ENCODE assay signal across 8 mouse cellular contexts in the genomic region with DNA sequence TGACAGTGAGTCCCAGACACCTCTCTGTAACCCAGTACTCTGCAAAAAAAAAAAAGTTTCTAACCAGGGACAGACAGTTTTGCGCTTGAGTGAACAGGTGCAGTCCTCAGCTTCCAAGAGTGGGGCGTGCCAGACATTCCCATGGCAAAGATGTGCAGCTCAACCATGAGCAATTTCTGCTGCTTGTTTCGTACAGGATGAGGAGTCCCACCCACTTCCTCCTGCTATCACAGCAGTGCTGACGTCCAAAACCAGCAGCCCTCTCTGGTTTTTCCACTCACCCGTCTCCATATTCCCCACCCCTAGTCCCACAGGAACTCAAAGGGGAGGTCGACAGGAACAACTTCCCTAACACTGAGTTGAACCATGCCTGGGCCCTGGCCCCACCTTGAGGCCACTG. TPM values are rescaled to one million over a fixed set of nuclear protein-coding genes. Genes with fewer than 3 reads are reported as not detected.
DNase-seq lines count a peak whose midpoint lies in the region.

No protein-coding gene starts in this region.

- DNase-seq in gastrocnemius, postnatal 25 days, result peak; percentile 46
- DNase-seq in gastrocnemius, adult 8-10 months (ENCODE audit: low spot score in 2 of 2), result no peak
- DNase-seq in B cell, adult 2 months, result peak; percentile 24 to 38
- DNase-seq in heart, adult 11 months, result peak; percentile 99
- peak; percentile 70 for DNase-seq in kidney, postnatal 14 days
- peak; percentile 66 for DNase-seq in splenic B cell, adult 2 months (ENCODE audit: low read depth, low spot score)
- no peak for DNase-seq in cerebellum, adult 8-10 months
- no peak for DNase-seq in embryo, embryonic 10.5 days (ENCODE audit: low spot score)

- no peaks in the 10 kb centered on the region for H3K36me3 ChIP-seq in splenic B cell, adult 2 months (ENCODE audit: control insufficient read depth, insufficient read depth, low read length, poor library complexity, severe bottlenecking)

- H3K27me3 ChIP-seq in splenic B cell, adult 2 months (ENCODE audit: control insufficient read depth, insufficient read depth, low read length, poor library complexity, severe bottlenecking), result no peaks in the 10 kb centered on the region

RNA-seq across cellular contexts. Expression of a gene that starts 7.5 kb away (rescaled TPM):
- total RNA-seq in gastrocnemius, postnatal 25 days (2021), result under 1 TPM; 0.10 to 0.19 TPM
- under 1 TPM in 1 of 4 experiments, not detected in 3; 0.22 TPM for total RNA-seq in gastrocnemius, adult 8-10 months (2022)

RNA-seq across cellular contexts. Expression of a gene that starts 9.1 kb away (rescaled TPM):
- 10 to 100 TPM; 33.1 to 40.2 TPM for total RNA-seq in gastrocnemius, postnatal 25 days (2021)
- total RNA-seq in gastrocnemius, adult 8-10 months (2022), result 10 to 100 TPM; 34.7 to 40.0 (median 38.8) TPM

RNA-seq across cellular contexts. Expression of a gene that starts 19.8 kb away (rescaled TPM):
- 1 to 10 TPM; 5.6 to 7.7 TPM for total RNA-seq in gastrocnemius, postnatal 25 days (2021)
- 1 to 10 TPM; 3.2 to 5.8 (median 4.0) TPM for total RNA-seq in gastrocnemius, adult 8-10 months (2022)

RNA-seq across cellular contexts. Expression of a gene that starts 28.8 kb away (rescaled TPM):
- total RNA-seq in gastrocnemius, postnatal 25 days (2021), result under 1 TPM in 1 of 2 experiments, not detected in 1; 0.19 TPM
- under 1 TPM in 1 of 4 experiments, not detected in 3; 0.34 TPM for total RNA-seq in gastrocnemius, adult 8-10 months (2022)

RNA-seq across cellular contexts. Expression of a gene that starts 33.0 kb away (rescaled TPM):
- total RNA-seq in gastrocnemius, postnatal 25 days (2021), result 1 to 10 TPM; 2.1 to 3.7 TPM
- 1 to 10 TPM in 2 of 4 experiments, under 1 TPM in 2; 0.54 to 1.8 (median 1.2) TPM for total RNA-seq in gastrocnemius, adult 8-10 months (2022)

Comparison
In these comparisons a context has a peak if more than half of its experiments do, and no peak if none do; other contexts are left out.
1. DNase-seq: peak in gastrocnemius, postnatal 25 days (single experiment), B cell, adult 2 months (2 of 2), heart, adult 11 months (single experiment), kidney, postnatal 14 days (single experiment) and splenic B cell, adult 2 months (single experiment); none in gastrocnemius, adult 8-10 months (0 of 2), cerebellum, adult 8-10 months (single experiment) and embryo, embryonic 10.5 days (single experiment).